Mouse (Mus musculus) kidney, adult 2 months (tissue): ENCODE measurements around the gene Amdhd2.

Source experiments
- CTCF ChIP-seq: fragments of 200-500 bp; conservative IDR thresholded peaks from 2 replicates; pipeline ENCODE4 v1.5.1; 2011; ENCODE audit warnings: low read depth, mild to moderate bottlenecking, control low read depth, low read length, moderate library complexity, mixed read lengths; ENCODE audit not compliant: insufficient read depth, insufficient read length
- POLR2A ChIP-seq: fragments of 200-500 bp; IDR thresholded peaks from one replicate; pipeline ENCODE4 v1.6.1; 2011; ENCODE audit warnings: low read depth, low read length, control low read depth

DNA sequence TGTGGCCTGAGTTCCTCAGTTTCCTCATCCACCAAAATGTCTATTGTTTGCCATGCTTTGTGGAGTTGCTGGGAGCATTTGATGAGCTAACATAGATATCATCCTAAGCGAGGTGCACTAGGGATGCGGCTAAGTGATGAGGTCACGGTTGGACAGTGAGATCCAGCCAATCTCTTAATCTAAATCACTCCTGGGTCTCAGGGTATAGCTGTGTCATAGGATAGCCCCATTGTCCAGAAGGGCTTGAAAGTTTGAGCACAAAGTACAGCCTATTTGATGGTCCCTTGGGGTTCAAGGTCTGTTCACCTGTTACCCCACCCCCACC lies 46.3 kb upstream of the Amdhd2 start:
- TF ChIP-seq CTCF (no peak), POLR2A (no peak)
